Mouse (Mus musculus): ENCODE results near the gene Vps53.

Gene Vps53

DNA sequence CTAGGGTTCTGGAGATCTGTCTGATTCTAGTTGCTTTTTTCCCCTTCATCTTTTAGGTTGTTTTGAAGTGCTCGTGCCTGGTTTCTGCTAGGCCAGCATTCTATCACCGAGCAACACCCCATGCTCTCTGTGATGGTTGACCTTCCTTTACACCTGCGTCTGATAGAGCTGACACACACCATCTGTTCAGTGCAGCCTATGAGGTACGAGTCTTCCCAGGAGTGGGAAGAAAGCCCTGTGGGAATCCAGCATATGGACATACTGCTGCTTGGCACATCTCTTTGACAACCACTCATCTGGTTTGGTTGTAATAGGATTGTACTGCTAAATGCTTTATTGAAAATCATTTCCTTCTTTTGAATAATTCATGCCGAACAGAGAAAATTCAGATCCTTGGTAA lies 9.2 kb downstream of the Vps53 start:
- in situ Hi-C loops (cut with MboI; ENCODE audit: unreplicated experiment in 2 of 2), result loop anchor here (5.0 to 10.0 kb wide), 5 partner anchors 83 to 403 kb away; partner anchors contain the start of gene Timm22 (in 1 of the 2)

DNA sequence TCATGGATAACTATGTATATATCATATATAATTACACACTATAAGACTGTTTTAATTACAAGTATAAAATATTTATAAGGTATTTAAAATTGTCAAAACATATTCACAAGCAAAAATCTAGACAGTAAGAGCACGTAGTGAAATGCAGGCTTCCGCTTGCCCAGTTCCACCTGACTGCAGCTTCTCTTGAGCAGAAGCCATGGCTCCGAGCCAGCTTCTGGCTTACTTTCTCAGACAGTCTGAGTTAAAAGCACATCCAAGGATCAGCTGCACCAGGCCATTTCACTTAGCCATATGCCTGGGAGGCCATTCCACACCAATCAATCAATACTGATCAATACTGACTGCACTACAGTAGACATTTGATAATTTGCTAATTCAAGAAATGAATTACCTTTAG lies 10.5 kb downstream of the Vps53 start:
- in situ Hi-C loops (cut with MboI; ENCODE audit: unreplicated experiment in 2 of 2), result loop anchor here (5.0 kb wide), 2 partner anchors 257 to 457 kb away; no protein-coding TSS in a partner anchor

- in situ Hi-C loops (cut with MboI; ENCODE audit: unreplicated experiment in 2 of 2), result loop anchor here (5.0 kb wide), 2 partner anchors 255 to 455 kb away; no protein-coding TSS in a partner anchor
These were observed 12.2 kb downstream of the Vps53 start for GRCm38 (mm10) chr11:76167079-76167765.

- in situ Hi-C loops (cut with MboI; ENCODE audit: unreplicated experiment in 2 of 2), result loop anchor here (5.0 kb wide), 2 partner anchors 254 to 454 kb away; no protein-coding TSS in a partner anchor
These were observed 12.8 kb downstream of the Vps53 start for GRCm38 (mm10) chr11:76166657-76167056.

DNA sequence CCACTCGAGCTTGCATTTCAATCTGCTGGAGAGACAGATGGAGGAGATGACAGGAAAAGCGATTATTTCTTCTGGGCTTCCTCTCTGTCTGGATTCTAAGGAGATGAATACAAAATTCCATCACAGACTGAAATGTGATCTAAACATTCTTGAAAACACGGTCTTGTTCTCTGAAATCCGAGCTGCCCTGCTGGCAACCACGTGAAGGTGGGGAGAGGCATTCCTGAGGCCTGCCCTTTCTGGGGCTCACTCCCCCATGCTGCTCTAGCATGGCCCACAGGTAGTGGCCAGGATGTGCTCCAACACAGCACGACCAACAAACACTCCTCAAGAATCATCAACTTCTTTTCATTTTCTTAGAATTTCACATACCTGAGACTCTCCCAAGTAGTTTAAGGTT lies 19.2 kb downstream of the Vps53 start:
- in situ Hi-C loops (cut with MboI; ENCODE audit: unreplicated experiment in 2 of 2), result no loop called here

GRCm38 (mm10) chr11:76158375-76158774 lies 21.1 kb downstream of the Vps53 start:
- in situ Hi-C loops (cut with MboI; ENCODE audit: unreplicated experiment in 2 of 2), result no loop called here

DNA sequence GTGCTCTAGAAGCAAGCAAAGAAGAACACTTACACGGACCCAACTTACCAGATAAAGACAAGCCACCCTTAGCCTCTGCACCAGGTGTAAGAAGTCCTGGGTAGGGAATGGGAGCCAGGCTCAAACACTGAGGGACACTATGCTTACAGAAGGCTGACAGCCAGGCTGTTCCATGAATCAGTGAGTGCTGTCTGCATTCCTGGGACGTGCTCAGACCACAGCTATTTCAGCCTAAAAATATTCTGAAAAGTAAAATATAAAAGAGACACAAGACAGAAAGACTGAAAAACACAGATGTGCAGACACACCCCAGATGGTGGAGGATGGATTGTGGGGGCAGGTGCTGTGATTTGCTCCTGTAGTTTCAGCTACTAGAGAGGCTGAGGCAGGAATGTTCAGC lies 24.6 kb downstream of the Vps53 start:
- in situ Hi-C loops (cut with MboI; ENCODE audit: unreplicated experiment in 2 of 2), result no loop called here

- in situ Hi-C loops (cut with MboI; ENCODE audit: unreplicated experiment in 2 of 2), result no loop called here
These were observed 25.2 kb downstream of the Vps53 start for GRCm38 (mm10) chr11:76154200-76154599.

DNA sequence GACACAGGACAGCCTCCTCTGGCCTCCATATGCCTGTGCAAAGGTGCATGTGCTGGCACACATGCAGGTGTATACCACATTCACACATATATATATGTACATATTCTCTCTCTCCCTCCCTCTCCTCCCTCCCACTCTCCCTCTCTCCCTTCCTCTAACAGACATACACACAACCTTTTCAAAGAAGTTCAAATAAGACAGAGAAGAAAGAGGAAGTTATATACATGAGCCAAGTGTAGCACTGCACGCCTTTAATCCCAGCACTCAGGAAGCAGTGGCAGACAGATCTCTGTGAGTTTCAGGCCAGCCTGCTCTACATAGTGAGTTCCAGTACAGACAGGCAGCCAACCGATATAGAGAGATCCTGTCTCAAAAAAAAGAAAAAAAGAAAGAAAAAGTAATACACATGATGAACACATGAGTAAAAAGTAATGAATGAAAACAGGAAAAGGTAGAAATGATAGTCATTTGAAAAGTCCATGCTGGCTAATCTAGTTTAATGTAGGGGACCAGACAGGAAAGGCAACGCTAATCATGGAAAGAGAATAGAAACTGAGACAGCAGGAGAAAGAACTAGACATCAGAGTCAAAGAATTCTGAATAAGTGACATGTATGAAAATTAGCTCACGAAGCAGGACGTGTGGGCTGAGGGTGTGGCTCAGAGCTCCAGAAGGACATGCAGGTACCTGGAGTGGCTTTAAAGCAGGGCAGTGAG lies 26.1 kb downstream of the Vps53 start:
- in situ Hi-C loops (cut with MboI; ENCODE audit: unreplicated experiment in 2 of 2), result no loop called here

DNA sequence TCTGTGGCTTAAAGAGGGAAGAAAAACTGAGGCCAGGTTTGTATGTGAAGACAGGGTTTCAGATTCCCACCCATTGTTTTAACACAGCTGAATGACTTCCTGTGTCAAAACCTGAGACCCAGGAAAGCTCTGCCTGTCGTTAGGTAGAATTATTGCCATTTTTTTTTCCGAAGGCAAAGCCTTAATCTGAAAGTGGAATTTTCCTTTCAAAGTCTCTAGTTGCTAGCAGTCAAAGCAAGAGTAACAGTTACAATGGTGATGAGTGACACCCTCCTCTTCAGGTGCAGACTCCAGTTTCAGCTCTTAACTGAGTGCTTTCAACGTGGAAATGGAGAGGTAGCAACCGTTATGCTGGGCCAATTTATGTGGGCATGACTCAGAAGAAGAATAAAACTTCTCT lies 28.5 kb downstream of the Vps53 start:
- in situ Hi-C loops (cut with MboI; ENCODE audit: unreplicated experiment in 2 of 2), result no loop called here

DNA sequence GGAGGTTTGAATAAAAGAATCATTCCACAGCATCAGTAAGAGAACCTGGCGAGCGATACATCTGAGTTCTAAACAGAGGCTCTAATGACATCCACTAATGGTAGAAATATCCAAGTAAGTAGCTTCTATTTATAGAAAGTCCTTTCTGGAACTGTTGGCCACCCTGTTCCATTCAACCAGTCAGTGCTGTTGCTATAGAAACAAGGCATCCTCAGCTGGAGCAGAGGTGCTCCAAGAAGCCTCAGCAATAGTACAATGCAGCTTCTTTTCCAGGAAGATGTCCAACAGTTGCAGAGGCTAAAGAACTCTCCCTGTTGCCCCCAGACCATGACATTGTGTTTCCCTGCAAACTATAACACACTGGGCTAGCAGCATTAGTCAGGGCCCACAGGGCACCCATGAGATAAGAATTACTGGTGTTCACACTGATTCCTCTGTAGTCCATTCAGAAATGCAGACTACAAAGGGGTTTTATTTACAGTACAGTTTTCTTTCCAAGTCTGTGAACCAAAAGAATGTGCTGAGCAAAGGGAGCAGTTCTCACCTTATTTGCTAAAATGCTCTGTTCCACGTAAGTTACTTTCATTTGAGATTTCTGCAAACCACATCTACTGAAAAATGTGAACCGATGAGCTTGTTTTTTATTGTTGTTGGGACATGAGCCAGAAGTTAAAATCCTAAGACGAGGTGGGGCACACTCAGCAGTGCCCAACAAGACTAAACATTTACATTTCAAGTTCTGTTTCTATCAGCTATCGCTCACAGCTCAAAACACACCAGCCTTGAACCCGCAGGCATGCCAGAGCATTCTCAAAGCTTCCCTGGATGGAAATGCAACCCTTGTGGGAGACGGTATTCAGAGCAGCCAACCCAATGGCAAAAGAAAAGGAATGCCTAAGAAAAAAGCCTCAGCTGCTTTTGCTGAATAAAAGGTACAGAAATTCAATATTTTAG lies 31.1 kb downstream of the Vps53 start:
- in situ Hi-C loops (cut with MboI; ENCODE audit: unreplicated experiment in 2 of 2), result no loop called here

- in situ Hi-C loops (cut with MboI; ENCODE audit: unreplicated experiment in 2 of 2), result no loop called here
These were observed 33.0 kb downstream of the Vps53 start for GRCm38 (mm10) chr11:76146187-76147010.

DNA sequence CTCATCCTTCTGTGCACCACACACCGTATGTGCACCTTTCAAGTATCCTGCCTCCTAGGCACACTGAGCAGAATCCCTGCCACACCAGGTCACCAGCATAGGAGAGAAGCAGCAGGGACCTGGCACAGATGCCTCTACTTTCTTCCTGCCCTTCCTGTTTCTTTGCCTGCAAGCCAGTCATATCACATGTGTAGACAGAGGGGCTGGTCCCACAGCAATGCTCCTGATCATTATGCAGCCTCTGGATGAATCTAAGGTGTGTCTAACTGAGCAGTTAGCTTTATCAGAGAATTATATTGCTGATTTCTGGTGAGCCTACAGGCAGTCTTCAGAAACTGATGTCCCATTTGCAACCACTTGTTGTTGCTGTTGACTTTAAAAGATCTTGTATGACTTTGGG lies 34.3 kb downstream of the Vps53 start:
- in situ Hi-C loops (cut with MboI; ENCODE audit: unreplicated experiment in 2 of 2), result no loop called here

DNA sequence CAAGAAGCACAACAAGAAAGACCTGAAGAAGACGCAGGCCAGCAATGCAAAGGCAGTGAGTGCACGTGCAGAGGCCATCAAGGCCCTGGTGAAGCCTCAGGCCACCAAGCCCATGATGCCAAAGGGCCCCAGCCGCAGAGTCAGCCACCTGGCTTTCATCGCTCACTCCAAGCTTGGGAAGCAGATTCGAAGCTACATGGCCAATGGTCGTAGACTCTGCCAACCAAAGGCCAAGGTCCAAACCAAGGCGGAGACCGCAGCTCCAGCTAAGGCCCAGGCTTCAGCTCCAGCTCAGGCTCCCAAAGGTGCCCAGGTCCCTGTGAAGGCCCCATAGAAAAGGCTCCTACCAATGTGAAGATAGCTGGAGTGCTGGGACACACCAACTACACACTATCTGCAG lies 35.1 kb downstream of the Vps53 start:
- in situ Hi-C loops (cut with MboI; ENCODE audit: unreplicated experiment in 2 of 2), result no loop called here

DNA sequence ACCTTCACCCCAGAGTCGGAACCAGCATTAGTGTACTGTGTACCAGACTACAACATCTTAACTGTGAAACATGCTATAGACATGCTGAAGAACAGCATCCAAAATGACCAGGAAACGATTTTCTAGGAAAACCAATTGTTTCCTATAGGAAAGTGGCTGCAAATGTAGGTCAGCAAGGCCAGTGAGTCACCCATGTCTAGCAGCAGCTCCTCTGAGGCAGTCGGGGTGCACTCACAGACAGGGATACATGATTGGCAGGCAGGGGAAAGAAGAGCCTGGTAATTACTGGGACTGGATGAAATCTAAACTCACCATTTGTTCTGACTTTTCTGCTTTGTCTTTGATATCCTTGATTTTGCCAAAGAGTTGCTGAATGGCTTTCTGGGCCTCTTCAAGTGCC lies 41.5 kb downstream of the Vps53 start:
- in situ Hi-C loops (cut with MboI; ENCODE audit: unreplicated experiment in 2 of 2), result no loop called here

DNA sequence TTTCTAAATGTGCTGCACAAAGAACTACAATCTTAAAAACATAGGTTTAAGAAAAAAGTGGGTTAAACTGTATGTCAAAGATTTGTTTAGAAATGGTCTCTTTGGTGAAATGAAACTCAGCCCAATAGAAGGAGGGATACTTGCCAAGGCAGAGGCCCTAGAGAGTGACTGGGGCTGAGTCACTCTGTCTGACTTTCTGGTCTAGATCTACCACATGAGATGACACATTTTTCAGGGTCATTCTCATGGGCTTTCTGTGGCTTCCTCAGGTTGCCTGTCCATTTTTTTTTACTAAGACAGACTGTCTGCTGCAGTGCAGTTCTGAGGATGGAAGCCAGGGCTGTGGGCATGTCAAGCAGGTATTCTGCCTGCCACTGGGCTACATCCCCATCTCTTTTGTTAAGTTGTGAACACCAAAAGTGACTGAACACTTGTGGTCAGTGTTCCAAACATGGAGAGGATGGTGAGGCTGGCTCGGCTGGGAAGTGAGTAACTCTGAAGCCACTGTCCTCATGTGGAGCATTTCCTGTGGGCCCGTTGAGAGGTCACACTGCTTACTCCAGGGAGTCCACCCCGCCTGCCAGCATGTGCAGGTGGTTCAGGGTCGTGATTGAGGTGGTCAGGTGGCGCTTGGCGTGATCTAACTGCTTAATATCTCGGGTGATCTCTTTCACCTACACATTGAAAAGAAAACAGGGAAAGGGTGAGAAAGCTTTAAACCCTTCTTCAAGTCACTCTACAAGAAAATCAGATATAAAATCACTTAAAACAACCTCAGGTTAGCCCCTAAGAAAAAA lies 43.6 kb downstream of the Vps53 start:
- in situ Hi-C loops (cut with MboI; ENCODE audit: unreplicated experiment in 2 of 2), result no loop called here

GRCm38 (mm10) chr11:76130859-76131258 lies 48.6 kb downstream of the Vps53 start:
- in situ Hi-C loops (cut with MboI; ENCODE audit: unreplicated experiment in 2 of 2), result no loop called here

GRCm38 (mm10) chr11:76125386-76125785 lies 54.1 kb downstream of the Vps53 start:
- in situ Hi-C loops (cut with MboI; ENCODE audit: unreplicated experiment in 2 of 2), result no loop called here

DNA sequence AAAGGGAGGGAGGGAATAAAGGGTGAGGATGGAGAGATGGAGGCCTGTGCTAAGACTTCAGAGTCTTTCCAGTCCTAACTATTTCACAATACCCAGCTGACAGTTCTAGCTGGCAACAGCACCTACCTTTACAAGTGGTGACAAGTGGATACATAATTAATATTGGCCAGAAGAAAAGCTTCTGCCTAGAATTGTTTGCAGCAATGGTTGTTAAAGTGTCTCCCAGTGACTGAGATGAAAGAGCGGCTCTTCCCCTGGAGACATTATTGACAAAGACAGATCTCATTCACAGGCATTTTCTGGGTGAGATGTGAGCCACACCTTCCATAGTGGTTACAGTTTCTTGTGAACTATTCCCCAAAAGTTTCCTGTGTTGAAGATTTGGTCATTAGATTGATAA lies 55.9 kb downstream of the Vps53 start:
- in situ Hi-C loops (cut with MboI; ENCODE audit: unreplicated experiment in 2 of 2), result no loop called here

Data from v-Abl transformed pro-B cells (cell line).